Mouse (Mus musculus): ENCODE data around the gene Emp2. TPM values are rescaled to one million over a fixed set of nuclear protein-coding genes. Genes with fewer than 3 reads are reported as not detected.
A peak's percentile ranks its signal among the peaks of the same experiment; 100 is the strongest.

Emp2 gene
- polyA plus RNA-seq, 1 experiment = 1,000 TPM

GRCm38 (mm10) chr16:10341110-10341509 is 27.3 kb upstream of the Emp2 start:
- no peak for DNase-seq
- TF ChIP-seq CTCF (IDR thresholded peaks at IDR 0.05; ENCODE audit: insufficient read depth, low read length) (no peak), POLR2A (IDR thresholded peaks at IDR 0.05; ENCODE audit: borderline replicate concordance, extremely low read depth, low read depth, low read length) (no peak)
- no peak overlapping the region for H3K4me3 ChIP-seq (replicated peaks; ENCODE audit: extremely low read depth, low read depth, low read length)
- peaks cover 5% of the 10 kb centered on the region for H3K4me1 ChIP-seq (ENCODE audit: control insufficient read depth, insufficient read depth, low read length)
- 39% methylated on average over 4 of the region's 4 CpGs for WGBS

- H3K4me3 ChIP-seq (replicated peaks; ENCODE audit: extremely low read depth, low read depth, low read length) = no peak overlapping the region
- no peak for DNase-seq
- H3K4me1 ChIP-seq (ENCODE audit: control insufficient read depth, insufficient read depth, low read length) = peaks cover 5% of the 10 kb centered on the region
- WGBS = 88% methylated on average over 10 of the region's 10 CpGs
- TF ChIP-seq POLR2A (IDR thresholded peaks at IDR 0.05; ENCODE audit: borderline replicate concordance, extremely low read depth, low read depth, low read length) (no peak), CTCF (IDR thresholded peaks at IDR 0.05; ENCODE audit: insufficient read depth, low read length) (no peak)
Measured at GRCm38 (mm10) chr16:10339930-10340329, 26.2 kb upstream of the Emp2 start.

GRCm38 (mm10) chr16:10338601-10339000 is 24.8 kb upstream of the Emp2 start:
- peaks cover 5% of the 10 kb centered on the region for H3K4me1 ChIP-seq (ENCODE audit: control insufficient read depth, insufficient read depth, low read length)
- no peak overlapping the region for H3K4me3 ChIP-seq (replicated peaks; ENCODE audit: extremely low read depth, low read depth, low read length)
- no peak for DNase-seq
- TF ChIP-seq CTCF (IDR thresholded peaks at IDR 0.05; ENCODE audit: insufficient read depth, low read length) = no peak
- no peak for TF ChIP-seq POLR2A (IDR thresholded peaks at IDR 0.05; ENCODE audit: borderline replicate concordance, extremely low read depth, low read depth, low read length)
- 79% methylated on average over 5 of the region's 5 CpGs for WGBS

- WGBS = 59% methylated on average over 13 of the region's 13 CpGs
- DNase-seq = peak; percentile 65
- Histone ChIP-seq H3K4me3 (replicated peaks; ENCODE audit: extremely low read depth, low read depth, low read length) (no peak overlapping the region), H3K4me1 (ENCODE audit: control insufficient read depth, insufficient read depth, low read length) (peaks cover 8% of the 10 kb centered on the region)
- TF ChIP-seq CTCF (IDR thresholded peaks at IDR 0.05; ENCODE audit: insufficient read depth, low read length) = no peak
Measured at GRCm38 (mm10) chr16:10337422-10338197, 23.8 kb upstream of the Emp2 start.

GRCm38 (mm10) chr16:10336454-10337421 is 23.0 kb upstream of the Emp2 start:
- DNase-seq = no peak
- no peak for TF ChIP-seq CTCF (IDR thresholded peaks at IDR 0.05; ENCODE audit: insufficient read depth, low read length)
- TF ChIP-seq POLR2A (IDR thresholded peaks at IDR 0.05; ENCODE audit: borderline replicate concordance, extremely low read depth, low read depth, low read length) = no peak
- 83% methylated on average over 19 of the region's 19 CpGs for WGBS
- H3K4me3 ChIP-seq (replicated peaks; ENCODE audit: extremely low read depth, low read depth, low read length) = no peak overlapping the region
- H3K4me1 ChIP-seq (ENCODE audit: control insufficient read depth, insufficient read depth, low read length) = peaks cover 8% of the 10 kb centered on the region

- WGBS = 73% methylated on average over 2 of the region's 2 CpGs
- Histone ChIP-seq H3K4me1 (ENCODE audit: control insufficient read depth, insufficient read depth, low read length) (peaks cover 10% of the 10 kb centered on the region), H3K4me3 (replicated peaks; ENCODE audit: extremely low read depth, low read depth, low read length) (no peak overlapping the region)
- no peak for DNase-seq
- no peak for TF ChIP-seq POLR2A (IDR thresholded peaks at IDR 0.05; ENCODE audit: borderline replicate concordance, extremely low read depth, low read depth, low read length)
- TF ChIP-seq CTCF (IDR thresholded peaks at IDR 0.05; ENCODE audit: insufficient read depth, low read length) = no peak
Measured at GRCm38 (mm10) chr16:10335953-10336352, 22.2 kb upstream of the Emp2 start.

GRCm38 (mm10) chr16:10332732-10333131 is 19.0 kb upstream of the Emp2 start:
- no peak for DNase-seq
- Histone ChIP-seq H3K4me3 (replicated peaks; ENCODE audit: extremely low read depth, low read depth, low read length) (no peak overlapping the region), H3K4me1 (ENCODE audit: control insufficient read depth, insufficient read depth, low read length) (peaks cover 14% of the 10 kb centered on the region)
- TF ChIP-seq CTCF (IDR thresholded peaks at IDR 0.05; ENCODE audit: insufficient read depth, low read length) = no peak
- no peak for TF ChIP-seq POLR2A (IDR thresholded peaks at IDR 0.05; ENCODE audit: borderline replicate concordance, extremely low read depth, low read depth, low read length)
- 29% methylated on average over 7 of the region's 7 CpGs for WGBS

- peaks cover 12% of the 10 kb centered on the region for H3K4me1 ChIP-seq (ENCODE audit: control insufficient read depth, insufficient read depth, low read length)
- WGBS = 63% methylated on average over 12 of the region's 12 CpGs
- H3K4me3 ChIP-seq (replicated peaks; ENCODE audit: extremely low read depth, low read depth, low read length) = no peak overlapping the region
- TF ChIP-seq POLR2A (IDR thresholded peaks at IDR 0.05; ENCODE audit: borderline replicate concordance, extremely low read depth, low read depth, low read length) (no peak), CTCF (IDR thresholded peaks at IDR 0.05; ENCODE audit: insufficient read depth, low read length) (no peak)
- DNase-seq = no peak
Measured at GRCm38 (mm10) chr16:10330586-10331495, 17.1 kb upstream of the Emp2 start.
